Mouse (Mus musculus): ENCODE data around the gene Dcun1d4.
"Not testable (repeated sequence)": the region's sequence is repeated elsewhere in the genome, so short reads cannot be mapped to it uniquely, and the experiment has no call there.

Gene Dcun1d4

DNA sequence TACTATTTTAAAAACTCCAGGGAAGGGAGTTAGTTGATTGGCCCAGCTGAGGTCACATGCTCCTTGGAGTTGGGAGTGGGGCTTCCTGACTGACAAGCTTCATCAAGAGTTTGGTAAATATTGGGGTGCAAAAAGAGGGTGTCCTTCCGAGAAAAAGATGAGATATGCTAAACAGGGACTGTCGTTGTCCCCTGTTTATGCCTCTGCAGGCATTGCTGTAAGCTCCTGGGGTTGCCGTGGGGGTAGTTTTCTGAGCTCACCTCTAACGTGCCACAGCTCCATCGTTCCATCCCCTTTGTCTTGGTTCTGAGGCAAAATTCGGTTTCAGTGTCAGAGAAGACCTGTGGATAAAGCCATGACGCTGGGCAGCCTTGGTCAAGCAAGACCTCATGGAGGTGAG, at the start of gene Dcun1d4:
Gene Dcun1d4, plus strand, starts transcription at position 301 of the 400 bp plus-strand sequence.
- DNase-seq (ENCODE audit: low read depth) = no peak

- peak; percentile 27 for DNase-seq (ENCODE audit: low read depth)
Observed at GRCm38 (mm10) chr5:73431581-73431980, 49.2 kb upstream of the Dcun1d4 start.

GRCm38 (mm10) chr5:73432805-73433204, 48.0 kb upstream of the Dcun1d4 start:
- no peak for DNase-seq (ENCODE audit: low read depth)

DNA sequence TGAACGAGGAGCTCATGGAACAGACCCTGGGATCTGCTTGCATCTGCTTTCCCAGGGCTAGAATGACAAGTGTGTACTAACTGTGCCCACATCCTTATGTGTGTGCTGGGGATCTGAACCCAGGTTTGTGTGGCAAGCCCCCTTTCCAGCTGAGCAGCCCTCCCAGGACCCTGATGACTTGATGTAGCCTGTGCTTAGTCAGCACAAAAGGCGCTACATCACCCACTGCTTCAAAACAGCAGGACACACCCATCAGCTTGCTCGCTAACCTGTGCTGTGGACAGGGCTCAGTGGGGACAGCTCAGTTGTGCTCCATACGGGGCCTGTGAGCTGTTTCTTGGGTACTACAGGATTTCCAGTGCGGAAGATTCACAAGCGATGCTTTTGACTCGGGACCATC, 46.0 kb upstream of the Dcun1d4 start:
- DNase-seq (ENCODE audit: low read depth) = no peak

DNA sequence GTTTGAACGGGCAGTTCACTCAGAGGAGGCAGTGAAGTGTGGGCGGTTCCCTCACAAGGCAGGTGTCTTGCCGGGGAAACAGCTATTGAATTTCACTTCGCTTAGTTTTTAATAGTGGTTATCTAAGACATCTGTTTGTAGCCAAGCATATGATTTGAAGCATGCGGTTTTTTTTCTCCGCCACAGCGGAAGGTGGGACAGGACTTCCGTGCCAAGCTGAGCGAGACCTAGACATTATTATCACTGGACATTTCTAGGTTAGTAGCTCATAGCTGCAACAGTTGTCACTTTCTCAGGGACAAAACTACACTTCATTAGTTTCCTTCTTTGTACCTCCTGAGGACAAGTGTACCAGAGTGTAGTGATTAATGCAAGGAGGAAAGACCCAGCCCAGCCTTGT, 38.6 kb upstream of the Dcun1d4 start:
- DNase-seq (ENCODE audit: low read depth) = no peak

GRCm38 (mm10) chr5:73450276-73450675, 30.5 kb upstream of the Dcun1d4 start:
- no peak for DNase-seq (ENCODE audit: low read depth)

- DNase-seq (ENCODE audit: low read depth) = no peak
Observed at GRCm38 (mm10) chr5:73454502-73455306, 26.1 kb upstream of the Dcun1d4 start.

GRCm38 (mm10) chr5:73455307-73455687, 25.5 kb upstream of the Dcun1d4 start:
- no peak for DNase-seq (ENCODE audit: low read depth)

DNA sequence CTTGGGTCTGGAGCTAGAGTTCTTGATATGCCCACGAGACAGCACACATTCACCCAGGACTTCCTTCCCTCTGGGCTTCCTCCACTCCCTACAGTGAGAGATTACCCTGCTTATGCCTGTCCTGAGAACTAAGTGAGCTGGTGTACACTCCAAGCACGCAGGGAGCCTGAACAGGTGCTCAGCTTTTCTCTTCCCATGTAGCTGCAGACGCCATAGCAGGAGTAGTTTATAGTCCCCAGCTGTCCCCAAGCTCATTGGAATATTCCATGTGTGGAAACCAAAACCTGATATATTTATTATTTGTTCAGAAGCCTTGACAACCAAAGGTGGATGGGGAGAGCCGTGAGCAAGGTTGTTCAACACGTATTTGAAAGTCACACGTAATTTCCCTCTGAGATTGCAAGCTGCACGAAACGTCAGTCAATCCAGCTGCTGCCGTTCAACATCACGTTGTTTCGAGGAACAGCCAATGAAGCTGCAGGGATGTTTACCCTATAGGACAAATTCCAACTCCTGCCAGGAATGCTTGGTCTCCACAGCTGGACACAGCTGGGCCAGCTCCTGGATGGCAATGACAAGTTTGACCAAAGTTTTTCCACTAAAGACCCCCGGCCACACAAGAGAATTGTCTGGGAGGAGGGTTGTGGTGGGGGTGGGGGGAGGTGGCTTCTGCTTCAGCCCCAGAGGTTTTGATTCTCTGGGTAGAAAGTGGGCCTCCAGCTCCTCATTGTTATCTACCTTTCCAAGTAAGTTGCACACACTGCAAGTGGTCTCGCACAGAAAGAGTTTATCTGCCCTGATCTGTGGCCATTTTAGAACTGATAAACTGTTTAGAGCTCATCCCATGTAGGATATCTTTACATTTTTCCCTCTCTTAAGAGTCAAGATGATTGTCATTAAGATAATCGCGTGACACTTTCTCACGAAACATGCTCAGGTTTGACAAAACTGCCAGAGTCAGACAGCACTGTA, 12.1 kb upstream of the Dcun1d4 start:
- DNase-seq (ENCODE audit: low read depth) = no peak

DNA sequence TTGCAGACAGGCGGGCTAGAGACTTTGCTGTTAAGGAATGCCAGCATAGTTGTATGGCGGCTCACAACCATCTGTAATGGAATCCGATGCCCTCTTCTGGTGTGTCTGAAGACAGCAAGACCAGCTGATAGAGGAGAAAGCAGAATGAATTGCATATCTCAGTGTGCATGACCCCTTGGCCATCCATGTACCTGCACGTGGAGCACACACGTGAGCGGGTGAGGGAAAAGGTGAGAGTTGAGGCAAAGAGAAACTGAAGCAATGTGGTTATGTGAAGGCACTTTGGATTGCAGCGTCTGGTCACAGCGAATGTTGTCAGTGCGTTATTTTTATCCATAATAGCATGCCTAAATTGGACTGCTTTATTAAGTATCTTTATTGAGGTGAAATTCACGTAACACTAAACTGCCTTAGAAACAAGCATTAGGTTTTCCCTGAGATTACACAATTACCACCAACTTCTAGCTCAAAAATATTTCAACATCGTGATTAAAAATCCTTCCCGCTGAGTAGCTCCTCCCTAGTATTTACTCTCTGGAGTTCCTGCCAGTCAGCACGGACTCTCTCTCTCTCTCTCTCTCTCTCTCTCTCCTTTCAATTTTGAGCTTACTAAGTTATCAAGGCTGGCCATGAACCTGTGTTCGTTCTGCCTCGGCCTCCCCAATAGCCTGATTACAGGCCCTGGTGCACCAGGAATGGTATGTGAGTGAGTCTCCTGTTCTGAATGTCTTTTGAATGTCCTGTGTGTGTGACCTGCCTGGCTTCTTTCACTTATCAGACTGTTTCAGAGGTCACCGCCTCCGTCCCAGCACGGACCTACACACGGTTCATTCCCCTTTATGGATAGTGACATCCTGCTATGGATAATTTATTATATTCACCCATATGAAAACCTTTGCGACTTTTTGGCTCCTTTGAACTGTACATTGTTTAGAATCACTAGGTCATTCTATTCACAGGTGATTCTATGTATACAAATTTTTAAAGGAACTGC, 6.1 kb upstream of the Dcun1d4 start:
- DNase-seq (ENCODE audit: low read depth) = no peak

GRCm38 (mm10) chr5:73481401-73481800, 601 bp downstream of the Dcun1d4 start:
- no peak for DNase-seq (ENCODE audit: low read depth)

DNA sequence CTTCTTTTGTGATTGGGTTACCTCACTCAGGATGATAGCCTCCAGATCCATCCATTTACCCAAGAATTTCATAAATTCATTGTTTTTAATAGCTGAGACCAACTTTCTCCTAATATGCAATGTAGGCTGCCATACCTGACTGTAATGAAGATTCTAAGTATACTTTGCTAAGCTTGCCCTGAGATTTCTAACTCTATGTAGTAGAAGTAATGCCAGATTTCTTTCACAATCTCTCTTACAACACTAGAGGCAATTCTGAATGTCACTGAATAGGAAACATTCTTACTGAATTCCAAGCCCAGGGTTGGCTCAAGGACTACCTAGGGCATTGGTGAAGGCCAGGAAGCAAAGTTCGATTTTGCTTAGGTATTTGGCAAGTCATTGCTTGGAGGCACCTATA, 1.6 kb downstream of the Dcun1d4 start:
- not testable (repeated sequence) for DNase-seq (ENCODE audit: low read depth)

- no peak for DNase-seq (ENCODE audit: low read depth)
Observed at GRCm38 (mm10) chr5:73484016-73484615, 3.3 kb downstream of the Dcun1d4 start.

DNA sequence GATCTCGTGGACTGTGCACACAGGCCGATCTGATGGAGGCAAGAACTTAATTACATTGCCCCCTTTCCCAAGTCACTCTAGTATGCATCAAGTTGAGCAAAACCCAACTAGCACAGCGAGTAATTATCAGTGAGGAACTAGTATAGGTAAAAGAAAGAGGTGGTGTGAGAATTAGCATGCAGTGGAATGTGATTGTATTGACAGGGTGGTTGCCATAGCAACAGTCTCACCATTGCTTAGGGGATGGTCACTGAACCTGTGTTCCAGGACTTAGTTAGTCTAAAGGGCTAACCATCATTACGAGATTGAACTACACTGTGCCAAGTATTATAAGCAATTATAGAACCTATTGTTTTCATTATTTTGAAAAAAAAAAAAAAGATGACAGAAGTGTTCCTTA, 5.7 kb downstream of the Dcun1d4 start:
- DNase-seq (ENCODE audit: low read depth) = no peak

GRCm38 (mm10) chr5:73489915-73490314, 9.1 kb downstream of the Dcun1d4 start:
- peak; percentile 1 for DNase-seq (ENCODE audit: low read depth)

GRCm38 (mm10) chr5:73490596-73491073, 9.8 kb downstream of the Dcun1d4 start:
- DNase-seq (ENCODE audit: low read depth) = peak; percentile 98

DNA sequence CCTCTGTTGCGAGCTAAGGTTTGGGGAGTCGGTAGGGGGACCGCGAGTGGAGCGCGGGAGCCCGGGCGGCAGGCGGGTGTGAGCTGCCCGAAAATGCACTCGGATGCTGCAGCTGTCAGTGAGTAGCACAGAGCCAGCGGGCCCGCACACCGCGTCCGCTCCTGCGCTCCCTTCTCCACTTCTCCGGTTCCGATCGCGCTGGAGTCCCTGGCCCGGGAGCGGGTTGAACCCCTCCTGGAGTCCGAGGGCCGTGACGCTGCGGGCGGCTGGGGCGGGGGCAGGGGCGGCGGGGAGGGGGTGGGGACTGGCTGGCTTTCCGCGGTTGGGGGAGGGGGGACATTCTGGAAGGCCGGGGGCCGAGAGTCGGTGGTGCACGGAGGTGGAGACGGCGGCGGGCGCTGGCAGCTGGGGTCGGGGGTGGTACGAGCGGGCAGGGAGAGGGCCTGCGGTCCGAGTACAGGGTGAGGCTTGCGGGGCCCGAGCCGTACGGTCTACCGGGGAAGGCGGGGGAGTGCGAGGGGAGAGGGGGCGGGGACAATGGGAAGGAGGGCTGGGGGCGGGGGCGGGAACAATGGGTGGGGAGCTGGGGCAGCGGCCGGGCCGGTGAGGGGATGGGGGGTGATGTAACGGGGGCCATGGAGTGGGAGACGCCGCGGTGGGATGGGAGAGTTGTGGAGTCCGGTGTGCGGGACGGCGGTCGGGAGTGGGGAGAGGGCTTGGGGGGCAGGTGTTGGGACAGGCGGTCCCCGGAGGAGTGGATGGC, 10.5 kb downstream of the Dcun1d4 start:
- DNase-seq (ENCODE audit: low read depth) = no peak

DNA sequence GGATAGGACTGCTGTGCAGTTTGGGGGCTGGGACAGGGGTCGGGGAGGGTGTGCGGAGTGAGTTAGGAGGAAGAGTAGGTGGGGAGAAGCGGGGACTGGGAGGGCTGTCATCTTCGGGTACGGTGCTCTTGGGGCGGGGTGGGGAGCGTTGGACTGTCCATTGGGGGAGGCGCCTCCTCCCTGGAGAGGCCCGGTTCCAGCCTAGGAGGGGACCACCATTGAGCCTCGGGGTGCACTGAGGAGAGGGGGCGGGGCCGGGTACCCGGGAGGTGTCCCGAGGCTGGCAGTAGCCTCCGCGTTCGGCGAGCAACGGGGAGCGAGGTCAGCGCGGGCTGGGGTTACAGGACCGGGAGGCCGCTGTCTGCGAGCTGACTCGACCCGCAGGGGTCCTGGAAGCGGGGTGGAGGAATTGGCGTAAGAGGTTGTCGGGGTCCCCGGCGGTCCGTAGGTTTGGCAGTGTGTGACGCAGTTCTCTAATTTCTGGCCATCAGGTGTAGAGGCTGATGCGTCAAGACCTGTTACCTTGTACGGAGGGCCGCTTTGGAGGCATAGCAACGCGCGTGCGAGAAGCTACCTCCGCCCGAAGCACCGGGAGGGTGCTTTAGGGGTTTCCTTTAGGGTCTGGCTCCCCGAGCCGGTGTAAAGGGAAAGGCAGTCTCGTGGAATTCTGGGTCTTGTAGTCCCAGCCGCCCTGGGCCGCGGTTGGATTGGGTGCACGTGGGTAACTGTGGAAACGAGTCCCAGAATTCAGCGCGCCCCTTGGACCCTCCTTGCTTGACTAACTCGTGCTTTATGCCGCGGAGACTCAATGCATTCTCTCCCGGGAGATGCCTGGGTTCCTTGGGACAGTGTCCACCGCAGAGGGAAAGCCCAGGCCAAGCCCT, 11.3 kb downstream of the Dcun1d4 start:
- DNase-seq (ENCODE audit: low read depth) = peak; percentile 69

- no peak for DNase-seq (ENCODE audit: low read depth)
Observed at GRCm38 (mm10) chr5:73497401-73497800, 16.6 kb downstream of the Dcun1d4 start.
